Mouse (Mus musculus) lung, postnatal 0 days (tissue): Measurements from ENCODE around the gene Ap2s1. TPM values are rescaled to one million over a fixed set of nuclear protein-coding genes. Genes with fewer than 3 reads are reported as not detected.
A peak's percentile ranks its signal among the peaks of the same experiment; 100 is the strongest.
"Not testable (repeated sequence)": the region's sequence is repeated elsewhere in the genome, so short reads cannot be mapped to it uniquely, and the experiment has no call there.

Source experiments
- ATAC-seq: fragments of 200-750 bp; cut with Nextera tagmentation; 2 replicates; pipeline ENCODE4 v1.8.0; 2017; ENCODE audit warnings: moderate library complexity
- DNase-seq: peaks from one replicate; pipeline ENCODE4 v3.0.0-alpha.2; 2016; ENCODE audit warnings: low spot score
- H3K27ac ChIP-seq: fragments of 300-500 bp; sonication (generic); 2 replicates; pipeline ENCODE4 v1.5.1; 2014; ENCODE audit warnings: antibody characterized with exemption, mild to moderate bottlenecking, low read length, mixed read lengths
- H3K27me3 ChIP-seq: fragments of 300-500 bp; sonication (generic); replicated peaks from 2 replicates; pipeline ENCODE4 v1.6.1; 2014; ENCODE audit warnings: low read length, mixed read lengths; ENCODE audit not compliant: insufficient read depth
- H3K36me3 ChIP-seq: fragments of 300-500 bp; sonication (generic); 2 replicates; pipeline ENCODE4 v1.6.1; 2014; ENCODE audit warnings: low read length, mixed read lengths; ENCODE audit not compliant: insufficient read depth
- H3K4me1 ChIP-seq: fragments of 300-500 bp; sonication (generic); 2 replicates; pipeline ENCODE4 v1.6.1; 2014; ENCODE audit warnings: antibody characterized with exemption, low read depth, low read length, mixed read lengths; ENCODE audit not compliant: insufficient read depth
- H3K4me2 ChIP-seq: fragments of 300-500 bp; sonication (generic); replicated peaks from 2 replicates; pipeline ENCODE4 v1.6.1; 2014; ENCODE audit warnings: low read depth, mild to moderate bottlenecking, low read length, moderate library complexity, mixed read lengths
- H3K4me3 ChIP-seq: fragments of 300-500 bp; sonication (generic); 2 replicates; pipeline ENCODE4 v1.5.1; 2014; ENCODE audit warnings: low read depth, low read length
- H3K9ac ChIP-seq: fragments of 300-500 bp; sonication (generic); replicated peaks from 2 replicates; pipeline ENCODE4 v1.6.1; 2014; ENCODE audit warnings: low read depth, mild to moderate bottlenecking
- H3K9me3 ChIP-seq: fragments of 300-500 bp; sonication (generic); 2 replicates; pipeline ENCODE4 v1.6.1; 2016; ENCODE audit warnings: low read length, mixed read lengths
- CTCF ChIP-seq: IDR thresholded peaks from 2 replicates; pipeline ENCODE4 v1.5.1; 2016; ENCODE audit warnings: antibody characterized with exemption, mild to moderate bottlenecking
- EP300 ChIP-seq: IDR thresholded peaks from 2 replicates; pipeline ENCODE4 v1.6.1; 2016; ENCODE audit warnings: antibody characterized with exemption, mild to moderate bottlenecking, control low read depth
- WGBS: fragments of 180-500 bp; shearing (Covaris S2); extraction: QIAGEN DNeasy Blood & Tissue Kit; methylation state at CpG from one replicate; pipeline ENCODE4 v1.1.7; 2014; 5-methylcytosine and 5-hydroxymethylcytosine counted together
- polyA plus RNA-seq: library from polyadenylated mRNA; unstranded; fragments of >200 nt; fragmentation: Nextera tagmentation; extraction: Ambion mirVana; gene quantifications from 2 replicates; pipeline ENCODE4 v1.2.1, GENCODE M21; 2015

Ap2s1 gene
- polyA plus RNA-seq, 1 experiment from 2014 or later = 261 TPM

- H3K4me1 ChIP-seq = no peaks in the 10 kb centered on the region
- no peaks in the 10 kb centered on the region for H3K36me3 ChIP-seq
- no peak overlapping the region for H3K4me2 ChIP-seq
- WGBS = 22% methylated on average over 14 of the region's 14 CpGs
- no peak overlapping the region for H3K27ac ChIP-seq
- no peak overlapping the region for H3K9ac ChIP-seq
- no peak overlapping the region for H3K4me3 ChIP-seq
- peak; percentile 85 for TF ChIP-seq CTCF
- no peak for TF ChIP-seq EP300
- H3K9me3 ChIP-seq = no peaks in the 10 kb centered on the region
- H3K27me3 ChIP-seq = no peaks in the 10 kb centered on the region
- peak; percentile 57 for ATAC-seq
- peak; percentile 89 for DNase-seq
Measured at GRCm38 (mm10) chr7:16728596-16729348, 9.4 kb upstream of the Ap2s1 start.

- ATAC-seq, H3K27ac ChIP-seq, H3K4me2 ChIP-seq, H3K36me3 ChIP-seq, DNase-seq, H3K4me1 ChIP-seq, H3K9me3 ChIP-seq, H3K9ac ChIP-seq, H3K4me3 ChIP-seq, H3K27me3 ChIP-seq: not testable (repeated sequence)
- WGBS = 1% methylated on average over 7 of the region's 7 CpGs
Measured at GRCm38 (mm10) chr7:16729563-16729962, 8.6 kb upstream of the Ap2s1 start.

GRCm38 (mm10) chr7:16730791-16731190 lies 7.4 kb upstream of the Ap2s1 start:
- TF ChIP-seq EP300 = no peak
- no peak for TF ChIP-seq CTCF
- WGBS = 93% methylated on average over 5 of the region's 6 CpGs
- ATAC-seq = no peak

GRCm38 (mm10) chr7:16731893-16732422 lies 6.3 kb upstream of the Ap2s1 start:
- Histone ChIP-seq H3K27ac (no peak overlapping the region), H3K4me2 (no peak overlapping the region), H3K4me1 (no peaks in the 10 kb centered on the region), H3K9me3 (no peaks in the 10 kb centered on the region), H3K9ac (no peak overlapping the region), H3K27me3 (no peaks in the 10 kb centered on the region), H3K4me3 (no peak overlapping the region), H3K36me3 (no peaks in the 10 kb centered on the region)
- WGBS = 40% methylated on average over 7 of the region's 7 CpGs
- DNase-seq (no peak), ATAC-seq (no peak)
- TF ChIP-seq EP300 (no peak), CTCF (no peak)

More at GRCm38 (mm10) chr7:16730791-16731190, 7.4 kb upstream of the Ap2s1 start:
- H3K4me2 ChIP-seq = no peak overlapping the region
- no peak overlapping the region for H3K27ac ChIP-seq
- H3K9ac ChIP-seq = no peak overlapping the region
- H3K9me3 ChIP-seq = no peaks in the 10 kb centered on the region
- no peaks in the 10 kb centered on the region for H3K27me3 ChIP-seq
- H3K4me1 ChIP-seq = no peaks in the 10 kb centered on the region
- DNase-seq = no peak
- H3K36me3 ChIP-seq = no peaks in the 10 kb centered on the region
- H3K4me3 ChIP-seq = no peak overlapping the region

GRCm38 (mm10) chr7:16737606-16738072 lies 571 bp upstream of the Ap2s1 start:
- TF ChIP-seq EP300 = no peak
- TF ChIP-seq CTCF = no peak
- Histone ChIP-seq H3K36me3 (no peaks in the 10 kb centered on the region), H3K9me3 (no peaks in the 10 kb centered on the region), H3K27ac (no peak overlapping the region), H3K4me2 (peak overlapping the region; percentile 62; the same call in 1 of the 2 replicates), H3K4me3 (no peak overlapping the region), H3K4me1 (peaks cover 12% of the 10 kb centered on the region; the same call in 1 of the 2 replicates), H3K27me3 (no peaks in the 10 kb centered on the region), H3K9ac (no peak overlapping the region)
- 35% methylated on average over 10 of the region's 10 CpGs for WGBS
- ATAC-seq (no peak), DNase-seq (no peak)

GRCm38 (mm10) chr7:16739056-16739604 lies 920 bp downstream of the Ap2s1 start:
- Histone ChIP-seq H3K27me3 (no peaks in the 10 kb centered on the region), H3K27ac (peak overlapping the region; percentile 51; the same call in 1 of the 2 replicates), H3K9ac (peak overlapping the region; percentile 84), H3K4me2 (peak overlapping the region; percentile 62), H3K4me1 (peaks cover 12% of the 10 kb centered on the region; the same call in 1 of the 2 replicates), H3K4me3 (peak overlapping the region; percentile 72), H3K36me3 (peaks cover 4% of the 10 kb centered on the region; the same call in 1 of the 2 replicates), H3K9me3 (no peaks in the 10 kb centered on the region)
- WGBS = 42% methylated on average over 10 of the region's 10 CpGs
- DNase-seq (no peak), ATAC-seq (no peak)
- TF ChIP-seq EP300 = no peak
